Mouse (Mus musculus) erythroblast, adult 5-6 weeks (primary cell): Measurements from ENCODE around the gene Ubc. TPM values are rescaled to one million over a fixed set of nuclear protein-coding genes. Genes with fewer than 3 reads are reported as not detected.
"Not testable (repeated sequence)": the region's sequence is repeated elsewhere in the genome, so short reads cannot be mapped to it uniquely, and the experiment has no call there.

Experiments used
- ATAC-seq: replicated peaks from 2 replicates; pipeline ENCODE4 v1.8.0; 2016; ENCODE audit warnings: moderate number of reproducible peaks, mild to moderate bottlenecking, moderate TSS enrichment, inconsistent platforms; ENCODE audit not compliant: poor library complexity, low FRiP score, severe bottlenecking
- total RNA-seq, 2 experiments: library from RNA; stranded (forward) in 1 of 2; stranded (reverse) in 1 of 2; fragments of 150-400 nt in 1 of 2; fragments of 200-764, 138-1000 nt in 1 of 2; gene quantifications; 2 replicates each; pipeline versions ENCODE4 v1.2.3 to v1.2.4; 2015 to 2017; ENCODE audit warnings: low replicate concordance in 2 of 2

Gene Ubc
- total RNA-seq, 2 experiments from 2014 or later, result 81.7 to 132 TPM

GRCm38 (mm10) chr5:125405546-125406248 lies 15.7 kb upstream of the Ubc start:
- peak; percentile 49 for ATAC-seq

GRCm38 (mm10) chr5:125404903-125405545 lies 15.0 kb upstream of the Ubc start:
- peak; percentile 44 for ATAC-seq

DNA sequence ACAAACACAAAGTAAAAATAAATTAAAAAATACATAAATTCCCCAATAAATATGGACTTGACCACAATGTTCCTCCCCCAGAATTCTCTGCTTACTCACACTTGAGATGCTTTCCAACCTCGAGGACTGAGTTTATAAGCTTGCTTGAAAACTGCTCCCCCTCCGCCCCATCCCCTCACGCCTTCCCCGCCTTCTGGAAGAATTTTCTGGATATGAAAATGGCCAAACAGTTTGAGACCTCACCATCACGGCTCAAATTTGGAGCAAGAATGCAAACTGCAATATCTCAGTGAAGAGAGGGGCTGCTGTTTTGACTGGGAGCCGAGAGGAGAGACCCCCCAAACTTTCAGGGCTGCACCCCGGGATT lies 14.5 kb upstream of the Ubc start:
- ATAC-seq, result no peak

DNA sequence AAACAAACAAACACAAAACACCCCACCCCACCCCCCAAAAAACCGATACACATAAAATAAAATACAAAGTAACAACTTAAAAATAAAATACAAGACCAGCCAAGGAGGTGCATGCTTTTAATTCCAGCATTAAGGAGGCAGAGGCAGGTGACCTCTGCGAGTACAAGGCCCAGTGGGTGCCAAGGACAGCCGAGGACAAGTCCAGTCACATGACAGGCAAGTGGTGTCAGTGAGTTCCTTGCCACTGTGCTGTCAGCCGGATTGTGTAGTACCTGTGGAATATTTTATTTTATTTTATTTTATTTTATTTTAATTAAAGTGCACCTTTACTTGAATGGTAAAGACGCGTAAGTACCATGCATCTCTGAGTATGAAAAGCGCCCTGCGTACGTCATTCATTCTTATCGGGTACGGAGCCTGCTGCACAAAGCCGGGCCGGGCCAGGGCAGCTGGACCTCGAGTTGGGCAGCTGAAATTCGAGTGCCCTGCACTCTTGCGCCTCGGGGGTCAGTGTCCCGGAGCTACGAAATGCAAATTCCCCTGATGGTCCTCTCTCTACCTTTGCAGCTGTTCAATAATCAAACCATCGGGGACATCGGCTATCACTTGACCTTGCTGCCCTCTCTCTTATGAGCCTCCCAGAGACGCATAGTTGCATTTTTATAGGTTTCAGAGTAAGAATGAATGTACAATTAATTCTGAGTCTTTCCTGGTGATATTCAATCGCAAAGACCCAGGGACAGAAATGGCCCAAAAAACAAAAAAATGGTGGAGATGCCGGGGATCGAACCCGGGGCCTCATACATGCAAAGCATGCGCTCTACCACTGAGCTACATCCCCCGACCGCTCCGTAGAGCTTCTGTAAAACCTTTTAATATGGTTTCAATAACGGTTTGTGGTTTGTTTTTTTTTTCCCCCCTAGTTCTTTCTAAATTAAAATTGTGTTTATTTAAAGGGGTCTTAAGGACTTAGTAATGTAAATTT lies 13.8 kb upstream of the Ubc start:
- ATAC-seq, result no peak

GRCm38 (mm10) chr5:125402991-125403390 lies 13.0 kb upstream of the Ubc start:
- ATAC-seq, result no peak

GRCm38 (mm10) chr5:125402476-125402875 lies 12.5 kb upstream of the Ubc start:
- ATAC-seq, result no peak

DNA sequence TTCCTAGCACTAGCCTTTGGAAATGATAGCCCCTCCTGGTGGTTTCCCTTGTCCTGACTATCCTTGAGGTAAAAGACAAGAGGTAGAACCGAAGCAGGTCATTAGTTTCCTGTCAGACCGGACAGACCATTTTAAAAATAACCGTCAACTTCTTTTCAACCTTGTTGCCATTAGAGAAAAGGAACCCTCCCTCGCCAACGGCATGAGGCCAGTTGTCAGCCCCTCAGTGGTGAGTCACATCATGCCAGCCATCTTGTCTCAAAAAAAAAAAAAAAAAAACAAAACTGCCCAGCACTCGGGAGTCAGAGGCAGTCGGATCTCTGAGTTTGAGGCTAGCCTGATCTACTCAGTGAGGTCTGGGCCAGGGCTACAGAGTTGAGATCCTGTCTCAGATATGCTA lies 10.9 kb upstream of the Ubc start:
- ATAC-seq, result no peak

DNA sequence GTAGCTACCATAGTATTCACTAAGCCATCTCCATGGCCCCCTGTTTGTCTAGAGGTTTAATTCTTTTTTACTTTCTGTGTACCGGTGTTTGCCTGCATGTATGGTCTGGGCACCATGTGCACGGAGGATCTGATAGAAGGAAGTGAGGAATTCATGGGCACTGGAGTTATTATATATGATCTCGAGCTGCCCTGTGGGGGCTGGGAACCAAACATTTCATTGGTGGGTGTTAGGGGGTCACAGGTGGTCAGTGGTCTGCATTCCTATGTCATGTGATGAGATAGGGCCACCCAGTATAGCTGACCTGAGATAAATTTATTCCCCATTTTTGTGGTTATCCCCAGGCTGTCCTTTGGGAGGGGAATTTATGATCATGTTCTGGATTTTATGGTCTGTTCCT lies 5.0 kb upstream of the Ubc start:
- no peak for ATAC-seq

DNA sequence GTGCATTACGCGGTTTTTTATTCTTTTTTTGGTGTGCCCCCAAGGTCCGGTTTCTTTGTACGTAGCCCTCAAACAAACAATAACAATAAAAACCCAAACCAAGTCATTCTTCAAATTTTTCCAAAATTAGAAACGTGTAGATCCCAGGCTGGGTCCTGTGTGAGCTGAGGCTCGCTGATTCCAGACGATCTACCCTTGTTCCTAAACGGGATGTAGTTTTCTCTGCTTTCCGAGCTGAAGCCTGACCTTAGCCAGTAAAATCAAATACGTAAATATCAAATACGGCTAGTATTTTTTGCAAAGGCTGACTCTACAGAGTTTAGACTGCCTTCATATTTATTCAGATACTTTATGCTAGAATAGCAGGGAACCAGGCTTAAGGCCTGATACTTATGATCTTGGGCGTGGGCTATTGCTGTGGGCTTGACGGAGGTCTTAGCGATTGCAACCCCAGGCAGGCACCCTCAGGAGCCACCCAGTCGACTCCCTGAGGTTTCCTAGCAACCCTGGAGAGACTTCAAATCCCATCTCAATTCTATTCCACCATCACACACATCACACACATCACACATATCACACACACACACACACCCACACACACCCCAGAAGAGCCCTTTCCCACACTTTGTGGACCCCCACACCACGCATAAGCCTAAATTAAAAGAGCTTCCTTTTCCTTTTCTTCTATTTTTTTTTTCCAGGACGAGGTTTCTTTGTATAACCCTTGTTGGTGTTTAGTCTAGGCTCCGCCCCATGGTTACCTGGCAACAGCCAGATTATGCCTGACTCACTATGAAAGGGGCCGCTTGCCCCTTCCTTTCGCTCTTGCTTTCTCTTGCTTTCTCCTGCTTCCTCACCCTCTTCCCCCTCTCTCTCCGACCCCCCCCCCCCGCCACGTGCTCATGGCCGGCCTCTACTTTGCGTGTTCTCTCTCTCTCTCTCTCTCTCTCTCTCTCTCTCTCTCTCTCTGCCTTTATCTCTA lies 3.9 kb upstream of the Ubc start:
- ATAC-seq, result 0 out of 2 replicates have a peak, but pooled peaks have one; percentile 19

GRCm38 (mm10) chr5:125392977-125393621 lies 3.1 kb upstream of the Ubc start:
- ATAC-seq, result peak; percentile 81

- peak; percentile 23 for ATAC-seq
Measured at GRCm38 (mm10) chr5:125392618-125392976, 2.6 kb upstream of the Ubc start.

DNA sequence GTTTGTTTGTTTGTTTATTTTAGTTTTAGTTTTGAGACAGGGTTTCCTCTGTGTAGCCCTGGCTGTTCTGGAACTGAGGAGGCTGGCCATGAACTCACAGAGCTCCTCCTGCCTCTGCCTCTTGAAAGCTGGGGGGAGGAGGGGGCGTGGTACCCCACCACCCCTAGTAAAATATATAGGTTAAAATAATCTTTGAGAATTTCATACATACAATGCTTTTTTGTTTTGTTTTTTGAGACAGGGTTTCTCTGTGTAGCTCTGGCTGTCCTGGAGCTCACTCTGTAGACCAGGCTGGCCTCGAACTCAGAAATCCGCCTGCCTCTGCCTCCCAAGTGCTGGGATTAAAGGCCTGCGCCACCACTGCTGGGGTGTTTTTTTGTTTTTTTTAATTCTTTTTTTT lies 2.2 kb upstream of the Ubc start:
- not testable (repeated sequence) for ATAC-seq

DNA sequence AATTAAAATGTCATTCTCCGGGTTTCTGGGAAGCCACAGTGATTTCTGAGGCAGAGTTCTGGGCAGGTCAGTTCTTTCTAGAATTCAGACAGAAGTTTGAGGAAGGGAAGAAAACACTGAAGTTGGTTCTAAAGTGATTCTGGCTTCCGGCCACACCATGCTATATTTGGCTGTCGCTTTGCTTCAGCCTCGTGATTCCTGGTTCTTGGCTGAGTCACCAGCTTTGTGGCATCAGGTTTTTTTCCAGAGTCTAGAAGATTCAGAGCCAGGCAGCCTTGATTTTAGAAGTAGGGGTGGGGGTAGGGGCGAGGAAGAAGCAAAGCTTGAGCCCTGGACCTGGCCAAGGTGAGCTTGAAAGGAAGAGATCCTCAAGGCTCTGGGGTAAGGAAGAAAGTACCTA lies 1.6 kb upstream of the Ubc start:
- ATAC-seq, result no peak

DNA sequence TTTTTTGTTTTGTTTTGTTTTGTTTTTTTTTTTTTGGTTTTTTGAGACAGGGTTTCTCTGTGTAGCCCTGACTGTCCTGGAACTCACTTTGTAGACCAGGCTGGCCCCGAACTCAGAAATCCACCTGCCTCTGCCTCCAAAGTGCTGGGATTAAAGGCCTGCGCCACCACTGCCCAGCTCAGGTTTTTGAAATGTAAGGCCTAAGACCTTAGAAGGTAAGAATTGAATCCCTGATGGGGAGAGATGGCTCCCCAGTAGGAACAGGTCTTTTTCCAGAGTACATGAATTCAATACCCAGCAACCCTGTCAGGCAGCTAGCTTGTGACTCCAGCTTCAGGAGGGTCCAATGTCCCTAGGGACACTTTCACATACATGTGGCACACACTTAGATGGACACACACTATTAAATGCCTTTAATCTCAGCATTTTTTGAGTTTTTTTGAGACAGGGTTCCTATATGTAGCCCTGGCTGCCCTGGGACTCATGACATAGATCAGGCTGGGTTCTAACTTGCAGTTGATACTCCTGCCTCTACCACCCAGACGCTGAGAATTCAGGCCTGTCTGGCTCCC lies 990 bp upstream of the Ubc start:
- ATAC-seq, result no peak

DNA sequence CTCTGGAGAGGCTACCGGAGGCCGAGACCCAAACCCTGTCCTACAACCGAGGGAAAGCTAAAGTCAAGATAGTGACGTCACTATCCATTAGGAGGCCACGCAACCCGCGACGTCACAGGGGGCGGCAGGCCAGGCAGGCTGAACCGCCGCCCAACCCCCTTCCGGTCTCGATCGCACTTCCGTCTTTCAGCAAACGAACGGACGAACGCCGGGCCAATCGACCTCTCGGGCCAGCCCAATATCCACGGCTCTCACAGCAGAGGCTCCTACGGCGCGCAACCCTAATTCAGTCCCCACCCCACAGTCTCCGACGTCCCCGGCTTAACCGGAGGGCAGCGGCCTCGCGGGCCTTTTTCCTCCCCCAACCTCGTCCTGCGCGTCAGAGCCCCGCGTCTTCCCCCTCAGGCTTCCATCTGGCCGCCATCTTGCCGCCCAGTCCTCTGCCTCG lies 847 bp downstream of the Ubc start, which contains the start of gene Gm10382:
Gm10382 (plus strand) TSS at position 192 of the 448 bp plus-strand sequence.
- ATAC-seq, result peak; percentile 70

- ATAC-seq, result no peak
Measured at GRCm38 (mm10) chr5:125388358-125389092, 1.5 kb downstream of the Ubc start.

DNA sequence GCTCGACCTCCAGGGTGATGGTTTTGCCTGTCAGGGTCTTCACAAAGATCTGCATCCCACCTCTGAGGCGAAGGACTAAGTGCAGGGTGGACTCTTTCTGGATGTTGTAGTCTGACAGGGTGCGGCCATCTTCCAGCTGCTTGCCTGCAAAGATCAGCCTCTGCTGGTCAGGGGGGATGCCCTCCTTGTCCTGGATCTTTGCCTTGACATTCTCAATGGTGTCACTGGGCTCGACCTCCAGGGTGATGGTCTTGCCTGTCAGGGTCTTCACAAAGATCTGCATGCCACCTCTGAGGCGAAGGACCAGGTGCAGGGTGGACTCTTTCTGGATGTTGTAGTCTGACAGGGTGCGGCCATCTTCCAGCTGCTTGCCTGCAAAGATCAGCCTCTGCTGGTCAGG lies 2.7 kb downstream of the Ubc start:
- ATAC-seq, result not testable (repeated sequence)
